Mouse (Mus musculus): ENCODE results near the gene Ifnar2.

DNA sequence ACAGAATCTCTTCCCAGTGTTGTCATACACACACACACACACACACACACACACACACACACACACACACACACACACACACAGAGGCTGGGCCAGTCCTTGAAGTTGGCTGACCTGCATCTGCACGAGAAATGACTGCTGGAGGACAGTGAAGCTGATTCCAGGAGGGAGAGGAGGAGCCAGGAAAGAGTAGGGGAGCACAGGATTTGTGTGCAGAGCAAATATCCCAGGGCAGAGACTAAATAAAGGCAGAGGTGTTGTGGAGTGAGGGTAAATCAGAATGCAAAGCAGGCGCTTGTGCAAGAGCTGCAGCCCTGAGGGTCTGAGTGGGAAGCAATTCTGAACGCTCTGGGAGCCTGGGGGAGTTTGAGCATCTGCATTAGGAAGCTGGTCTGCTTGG lies 12.4 kb upstream of the Ifnar2 start:
- TF ChIP-seq CTCF (IDR thresholded peaks at IDR 0.05; ENCODE audit: low read depth) (no peak), EP300 (IDR thresholded peaks at IDR 0.05; ENCODE audit: low read depth) (no peak)
